Mouse (Mus musculus): ENCODE data around the gene Rhbdf1. TPM values are rescaled to one million over a fixed set of nuclear protein-coding genes. Genes with fewer than 3 reads are reported as not detected.

Rhbdf1 gene
- polyA plus RNA-seq, 1 experiment from 2014 or later, result 70.9 TPM

DNA sequence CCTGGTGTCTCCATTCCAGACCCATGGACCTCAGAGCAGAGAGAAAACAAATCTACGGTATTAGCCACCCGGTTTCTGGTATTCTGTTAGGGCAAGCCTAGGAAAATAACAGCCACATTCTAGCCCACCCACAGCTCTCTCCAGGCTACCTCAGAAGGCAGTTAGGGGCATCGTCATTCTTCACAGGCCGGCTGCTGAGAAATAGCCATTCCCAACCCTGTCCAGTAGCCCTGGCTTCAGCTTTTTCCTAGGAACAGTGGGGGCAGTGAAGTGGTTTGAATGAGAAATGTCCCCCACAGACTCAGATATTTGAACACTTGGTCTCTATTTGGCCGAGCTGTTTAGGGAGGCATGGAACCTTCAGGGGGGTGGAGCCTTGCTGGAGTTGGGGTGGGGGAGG lies 32.7 kb downstream of the Rhbdf1 start:
- WGBS, result 59% methylated on average over 5 of the region's 5 CpGs
- Histone ChIP-seq H3K9ac (ENCODE audit: low read length) (no peak overlapping the region), H3K4me3 (ENCODE audit: low read length) (no peak overlapping the region), H3K27me3 (ENCODE audit: control insufficient read depth, insufficient read depth, low read depth, low read length) (no peaks in the 10 kb centered on the region), H3K4me2 (ENCODE audit: low read depth, low read length) (no peak overlapping the region), H3K27ac (ENCODE audit: low read length) (no peak overlapping the region), H3K4me1 (replicated peaks; ENCODE audit: control insufficient read depth, insufficient read depth, low read length) (no peaks in the 10 kb centered on the region), H3K36me3 (ENCODE audit: control insufficient read depth, insufficient read depth, low read length) (no peaks in the 10 kb centered on the region), H3K9me3 (ENCODE audit: control insufficient read depth, low read length) (no peaks in the 10 kb centered on the region)
- ATAC-seq (ENCODE audit: low read depth), result no peak

DNA sequence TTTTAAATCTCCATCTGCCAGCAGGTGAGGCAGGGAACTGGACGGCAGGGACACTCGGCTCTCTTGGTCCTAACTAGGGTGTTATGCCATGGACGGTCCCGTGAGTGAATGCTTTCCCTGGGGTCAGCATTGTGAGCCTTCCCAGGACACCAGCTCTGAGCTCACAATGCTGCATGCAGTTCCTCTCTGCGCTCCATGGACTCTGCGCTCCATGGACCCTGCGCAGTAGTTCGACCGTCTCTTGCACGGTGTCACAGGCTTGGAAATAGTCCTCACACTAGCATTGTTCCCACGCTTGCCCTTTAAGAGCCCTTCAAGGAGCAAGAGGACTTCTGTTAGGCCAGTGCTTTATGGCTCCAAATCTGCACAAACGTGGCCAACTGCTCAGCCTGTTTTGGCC lies 33.2 kb downstream of the Rhbdf1 start:
- Histone ChIP-seq H3K4me2 (ENCODE audit: low read depth, low read length) (no peak overlapping the region), H3K4me1 (replicated peaks; ENCODE audit: control insufficient read depth, insufficient read depth, low read length) (no peaks in the 10 kb centered on the region), H3K27me3 (ENCODE audit: control insufficient read depth, insufficient read depth, low read depth, low read length) (no peaks in the 10 kb centered on the region), H3K9me3 (ENCODE audit: control insufficient read depth, low read length) (no peaks in the 10 kb centered on the region), H3K9ac (ENCODE audit: low read length) (no peak overlapping the region), H3K27ac (ENCODE audit: low read length) (no peak overlapping the region), H3K4me3 (ENCODE audit: low read length) (no peak overlapping the region), H3K36me3 (ENCODE audit: control insufficient read depth, insufficient read depth, low read length) (no peaks in the 10 kb centered on the region)
- ATAC-seq (ENCODE audit: low read depth), result no peak
- 79% methylated on average over 12 of the region's 12 CpGs for WGBS

DNA sequence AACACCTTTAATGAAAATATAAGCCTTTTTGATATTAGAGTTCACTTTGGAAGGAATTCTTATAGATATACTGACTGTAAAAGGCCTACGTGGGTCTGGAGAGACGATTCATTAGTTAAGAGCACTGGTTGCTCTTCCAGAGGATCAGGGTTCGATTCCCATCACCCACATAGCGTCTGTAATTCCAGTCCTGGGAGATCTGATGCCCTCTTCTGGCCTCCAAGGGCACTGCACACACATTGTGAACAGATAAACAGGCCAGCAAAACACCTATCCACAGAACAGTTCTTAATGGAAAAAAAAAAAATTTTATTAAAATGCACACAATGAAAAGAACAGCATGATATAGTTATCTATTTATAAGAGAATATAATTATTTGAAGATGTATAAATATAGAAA lies 34.8 kb downstream of the Rhbdf1 start:
- H3K4me3 ChIP-seq (ENCODE audit: low read length), result no peak overlapping the region
- no peaks in the 10 kb centered on the region for H3K27me3 ChIP-seq (ENCODE audit: control insufficient read depth, insufficient read depth, low read depth, low read length)
- H3K27ac ChIP-seq (ENCODE audit: low read length), result no peak overlapping the region
- H3K36me3 ChIP-seq (ENCODE audit: control insufficient read depth, insufficient read depth, low read length), result no peaks in the 10 kb centered on the region
- H3K9me3 ChIP-seq (ENCODE audit: control insufficient read depth, low read length), result no peaks in the 10 kb centered on the region
- no peak overlapping the region for H3K9ac ChIP-seq (ENCODE audit: low read length)
- 79% methylated on average over 4 of the region's 4 CpGs for WGBS
- no peaks in the 10 kb centered on the region for H3K4me1 ChIP-seq (replicated peaks; ENCODE audit: control insufficient read depth, insufficient read depth, low read length)
- no peak for ATAC-seq (ENCODE audit: low read depth)
- H3K4me2 ChIP-seq (ENCODE audit: low read depth, low read length), result no peak overlapping the region

DNA sequence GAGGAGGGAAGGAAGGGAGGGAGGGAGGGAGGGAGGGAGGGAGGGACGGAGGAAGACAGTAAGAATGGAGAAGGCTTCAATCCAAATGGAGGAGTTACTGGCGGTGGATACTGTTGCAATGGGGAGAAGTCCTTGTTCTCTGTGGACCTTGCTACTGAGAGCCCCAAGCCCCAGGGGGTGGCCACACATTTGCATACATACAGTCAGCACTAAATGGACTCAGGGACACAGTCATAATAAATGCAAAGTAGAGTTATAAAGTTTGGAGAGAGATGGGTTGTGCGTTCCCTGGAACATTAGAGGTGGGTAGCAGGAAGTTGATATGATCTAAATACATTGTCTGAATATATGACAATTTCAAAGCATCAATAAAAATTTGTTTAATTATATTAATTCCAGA lies 36.1 kb downstream of the Rhbdf1 start:
- H3K4me3 ChIP-seq (ENCODE audit: low read length), result no peak overlapping the region
- H3K27ac ChIP-seq (ENCODE audit: low read length), result no peak overlapping the region
- no peak for ATAC-seq (ENCODE audit: low read depth)
- no peaks in the 10 kb centered on the region for H3K36me3 ChIP-seq (ENCODE audit: control insufficient read depth, insufficient read depth, low read length)
- no peak overlapping the region for H3K4me2 ChIP-seq (ENCODE audit: low read depth, low read length)
- no peaks in the 10 kb centered on the region for H3K27me3 ChIP-seq (ENCODE audit: control insufficient read depth, insufficient read depth, low read depth, low read length)
- no peaks in the 10 kb centered on the region for H3K4me1 ChIP-seq (replicated peaks; ENCODE audit: control insufficient read depth, insufficient read depth, low read length)
- H3K9me3 ChIP-seq (ENCODE audit: control insufficient read depth, low read length), result no peaks in the 10 kb centered on the region
- WGBS, result 67% methylated on average over 3 of the region's 3 CpGs
- H3K9ac ChIP-seq (ENCODE audit: low read length), result no peak overlapping the region

DNA sequence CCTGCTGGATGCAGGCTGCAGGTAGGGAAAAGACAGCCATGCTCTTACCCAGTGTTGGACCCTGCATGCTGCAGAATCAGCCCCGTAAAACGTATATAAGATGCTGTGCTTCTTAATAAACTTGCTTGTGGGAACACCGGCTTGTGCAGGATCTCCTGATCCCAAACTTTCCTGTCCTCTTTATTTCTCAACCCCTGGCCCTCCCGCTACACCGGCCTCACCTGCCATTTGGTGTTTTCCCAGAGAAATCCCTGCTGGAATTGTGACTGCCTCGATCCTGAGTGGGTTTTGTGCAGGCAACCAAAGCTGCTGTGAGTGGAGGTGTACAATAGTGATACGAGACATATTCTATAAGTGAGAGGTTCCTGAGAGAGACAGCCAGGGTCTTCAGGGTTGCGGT lies 37.6 kb downstream of the Rhbdf1 start:
- no peaks in the 10 kb centered on the region for H3K9me3 ChIP-seq (ENCODE audit: control insufficient read depth, low read length)
- H3K4me1 ChIP-seq (replicated peaks; ENCODE audit: control insufficient read depth, insufficient read depth, low read length), result no peaks in the 10 kb centered on the region
- 86% methylated on average over 8 of the region's 8 CpGs for WGBS
- no peaks in the 10 kb centered on the region for H3K27me3 ChIP-seq (ENCODE audit: control insufficient read depth, insufficient read depth, low read depth, low read length)
- no peak overlapping the region for H3K4me2 ChIP-seq (ENCODE audit: low read depth, low read length)
- no peaks in the 10 kb centered on the region for H3K36me3 ChIP-seq (ENCODE audit: control insufficient read depth, insufficient read depth, low read length)
- H3K9ac ChIP-seq (ENCODE audit: low read length), result no peak overlapping the region
- H3K4me3 ChIP-seq (ENCODE audit: low read length), result no peak overlapping the region
- H3K27ac ChIP-seq (ENCODE audit: low read length), result no peak overlapping the region
- ATAC-seq (ENCODE audit: low read depth), result no peak

DNA sequence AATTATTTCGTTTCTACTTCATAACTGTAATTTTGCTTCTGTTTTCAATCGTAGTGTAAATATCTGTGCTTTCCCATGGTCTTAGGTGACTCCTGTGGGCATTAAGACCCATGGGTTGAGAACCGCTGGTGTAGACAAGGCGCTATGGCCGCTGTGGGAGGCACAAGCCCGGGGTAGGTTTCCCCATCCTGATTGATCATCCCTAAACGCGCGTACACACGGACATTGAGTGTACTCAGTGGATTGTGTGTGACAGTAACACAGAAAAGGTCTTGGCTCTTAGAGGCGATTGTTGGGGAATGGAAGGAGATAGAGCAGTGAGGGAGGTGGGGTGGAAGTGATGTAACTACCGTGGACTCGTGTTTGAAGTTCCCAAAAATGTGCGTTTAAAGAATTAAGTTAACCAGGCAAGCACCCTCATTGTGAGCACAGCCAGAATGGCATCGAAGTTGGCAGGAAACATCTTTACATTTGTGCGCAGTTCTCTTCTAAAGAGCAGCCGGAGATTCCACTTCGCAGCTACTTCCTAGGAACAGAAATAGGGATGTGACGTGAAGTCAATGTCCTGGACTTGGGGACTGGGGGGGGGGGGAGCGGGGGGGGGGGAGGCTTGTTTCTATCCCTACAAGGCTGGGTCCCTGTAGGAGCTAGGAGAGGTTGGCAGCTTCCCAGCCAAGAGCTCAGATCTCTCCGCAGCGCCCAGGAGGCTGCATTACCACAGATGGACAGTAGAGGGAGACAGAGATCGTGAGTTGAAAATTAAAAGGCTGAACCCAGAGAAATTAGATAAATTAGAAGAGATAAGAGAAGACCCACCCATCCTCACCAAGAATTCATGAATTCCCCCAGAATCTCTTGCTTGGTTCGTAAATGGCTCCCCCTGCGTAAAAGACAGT lies 39.9 kb downstream of the Rhbdf1 start:
- WGBS, result 38% methylated on average over 24 of the region's 25 CpGs
- Histone ChIP-seq H3K36me3 (ENCODE audit: control insufficient read depth, insufficient read depth, low read length) (no peaks in the 10 kb centered on the region), H3K9me3 (ENCODE audit: control insufficient read depth, low read length) (no peaks in the 10 kb centered on the region), H3K4me2 (ENCODE audit: low read depth, low read length) (no peak overlapping the region), H3K27me3 (ENCODE audit: control insufficient read depth, insufficient read depth, low read depth, low read length) (no peaks in the 10 kb centered on the region), H3K27ac (ENCODE audit: low read length) (no peak overlapping the region), H3K4me1 (replicated peaks; ENCODE audit: control insufficient read depth, insufficient read depth, low read length) (no peaks in the 10 kb centered on the region), H3K9ac (ENCODE audit: low read length) (no peak overlapping the region), H3K4me3 (ENCODE audit: low read length) (no peak overlapping the region)
- ATAC-seq (ENCODE audit: low read depth), result peak; percentile 61; the same call in 1 of the 2 replicates

DNA sequence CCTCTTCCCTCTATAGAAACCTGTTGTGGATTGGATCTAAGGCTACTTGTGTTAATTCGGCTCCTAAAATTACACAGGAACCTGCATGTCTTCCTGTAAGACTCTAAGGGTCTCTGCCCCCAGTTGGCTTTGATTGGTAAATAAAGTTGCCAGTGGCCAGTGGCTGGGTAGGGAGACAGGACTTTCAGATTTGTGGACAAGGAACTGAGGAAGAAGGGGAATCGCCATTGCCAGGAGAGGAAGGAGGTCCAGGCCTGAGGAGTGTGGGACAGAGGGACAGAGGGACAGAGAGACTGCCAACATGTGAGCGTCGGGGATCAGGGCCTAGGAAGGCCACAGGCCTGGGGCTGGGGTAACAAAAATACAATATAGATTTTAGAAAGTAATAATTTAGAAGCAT lies 40.9 kb downstream of the Rhbdf1 start:
- WGBS, result 71% methylated on average over 4 of the region's 4 CpGs

DNA sequence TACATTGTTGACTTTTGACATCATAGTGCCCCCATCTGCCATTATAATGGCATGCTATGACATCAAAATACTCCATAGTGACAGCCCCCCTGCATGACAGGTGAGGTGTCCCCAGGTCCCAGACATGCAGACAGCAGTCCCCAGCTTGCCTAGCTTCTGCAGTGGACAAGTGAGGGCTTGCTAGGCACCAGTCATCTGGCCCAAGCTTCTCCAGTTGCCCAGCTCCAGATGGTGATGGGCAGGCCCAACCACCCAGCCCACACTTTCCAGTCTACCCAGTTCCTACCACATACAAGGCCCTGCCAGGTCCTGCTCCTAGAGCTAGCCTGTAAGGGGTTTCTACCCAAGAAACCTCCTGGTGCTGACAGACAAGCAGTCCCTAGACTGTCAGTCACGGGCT lies 43.6 kb downstream of the Rhbdf1 start:
- no peak overlapping the region for H3K27ac ChIP-seq (ENCODE audit: low read length)
- WGBS, result 73% methylated on average over 1 of the region's 1 CpGs
- no peaks in the 10 kb centered on the region for H3K4me1 ChIP-seq (replicated peaks; ENCODE audit: control insufficient read depth, insufficient read depth, low read length)
- H3K27me3 ChIP-seq (ENCODE audit: control insufficient read depth, insufficient read depth, low read depth, low read length), result no peaks in the 10 kb centered on the region
- ATAC-seq (ENCODE audit: low read depth), result no peak
- H3K4me3 ChIP-seq (ENCODE audit: low read length), result no peak overlapping the region
- no peak overlapping the region for H3K4me2 ChIP-seq (ENCODE audit: low read depth, low read length)
- H3K9ac ChIP-seq (ENCODE audit: low read length), result no peak overlapping the region
- H3K36me3 ChIP-seq (ENCODE audit: control insufficient read depth, insufficient read depth, low read length), result no peaks in the 10 kb centered on the region
- H3K9me3 ChIP-seq (ENCODE audit: control insufficient read depth, low read length), result no peaks in the 10 kb centered on the region

More for the DNA sequence above, 40.9 kb downstream of the Rhbdf1 start:
- Histone ChIP-seq H3K4me2 (ENCODE audit: low read depth, low read length) (no peak overlapping the region), H3K27ac (ENCODE audit: low read length) (no peak overlapping the region), H3K9ac (ENCODE audit: low read length) (no peak overlapping the region), H3K27me3 (ENCODE audit: control insufficient read depth, insufficient read depth, low read depth, low read length) (no peaks in the 10 kb centered on the region), H3K4me3 (ENCODE audit: low read length) (no peak overlapping the region), H3K9me3 (ENCODE audit: control insufficient read depth, low read length) (no peaks in the 10 kb centered on the region), H3K4me1 (replicated peaks; ENCODE audit: control insufficient read depth, insufficient read depth, low read length) (no peaks in the 10 kb centered on the region), H3K36me3 (ENCODE audit: control insufficient read depth, insufficient read depth, low read length) (no peaks in the 10 kb centered on the region)
- ATAC-seq (ENCODE audit: low read depth), result no peak

DNA sequence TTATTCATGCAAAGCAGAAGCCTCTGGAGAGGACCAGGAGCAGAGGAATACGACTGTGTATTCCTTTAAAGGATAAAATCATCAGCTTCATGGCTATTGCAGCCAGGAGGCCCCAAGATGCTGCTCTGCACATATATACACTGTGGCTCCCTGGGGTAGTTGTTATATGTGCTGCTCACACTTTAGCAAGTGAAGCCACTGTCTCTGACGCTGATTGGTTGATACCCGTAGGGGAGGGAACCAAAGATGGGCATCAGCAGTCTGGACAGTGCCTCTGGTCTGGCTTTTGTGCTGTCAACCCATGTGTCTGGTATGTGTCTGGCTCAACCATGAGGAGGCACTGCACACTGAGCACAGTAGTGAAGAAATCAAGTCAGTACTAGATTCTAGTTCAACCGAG lies 55.4 kb downstream of the Rhbdf1 start:
- H3K9me3 ChIP-seq (ENCODE audit: control insufficient read depth, low read length), result no peaks in the 10 kb centered on the region
- H3K27ac ChIP-seq (ENCODE audit: low read length), result no peak overlapping the region
- no peak overlapping the region for H3K4me3 ChIP-seq (ENCODE audit: low read length)
- ATAC-seq (ENCODE audit: low read depth), result no peak
- H3K36me3 ChIP-seq (ENCODE audit: control insufficient read depth, insufficient read depth, low read length), result no peaks in the 10 kb centered on the region
- H3K27me3 ChIP-seq (ENCODE audit: control insufficient read depth, insufficient read depth, low read depth, low read length), result no peaks in the 10 kb centered on the region
- WGBS, result 70% methylated on average over 4 of the region's 4 CpGs
- H3K9ac ChIP-seq (ENCODE audit: low read length), result no peak overlapping the region
- peaks cover 3% of the 10 kb centered on the region; the same call in 1 of the 2 replicates for H3K4me1 ChIP-seq (replicated peaks; ENCODE audit: control insufficient read depth, insufficient read depth, low read length)
- no peak overlapping the region for H3K4me2 ChIP-seq (ENCODE audit: low read depth, low read length)

All from lung, embryonic 16.5 days (tissue).